Mouse (Mus musculus) hindbrain, postnatal 0 days (tissue): Measurements from ENCODE around the gene Gpr3. TPM values are rescaled to one million over a fixed set of nuclear protein-coding genes. Genes with fewer than 3 reads are reported as not detected.

Experiments
- ATAC-seq: fragments of 200-750 bp; cut with Nextera tagmentation; 2 replicates; pipeline ENCODE4 v1.8.0; 2017; ENCODE audit warnings: mild to moderate bottlenecking, moderate TSS enrichment, moderate library complexity
- DNase-seq: peaks from one replicate; pipeline ENCODE4 v3.0.0-alpha.2; 2015; ENCODE audit warnings: low spot score
- H3K27ac ChIP-seq: fragments of 300-500 bp; sonication (generic); 2 replicates; pipeline ENCODE4 v1.5.1; 2014; ENCODE audit warnings: mild to moderate bottlenecking
- H3K27me3 ChIP-seq: fragments of 300-500 bp; sonication (generic); 2 replicates; pipeline ENCODE4 v1.6.1; 2014; ENCODE audit warnings: low read length, mixed read lengths; ENCODE audit not compliant: insufficient read depth
- H3K36me3 ChIP-seq: fragments of 300-500 bp; sonication (generic); 2 replicates; pipeline ENCODE4 v1.6.1; 2014; ENCODE audit warnings: low read length, mixed read lengths; ENCODE audit not compliant: insufficient read depth
- H3K4me1 ChIP-seq: fragments of 300-500 bp; sonication (generic); 2 replicates; pipeline ENCODE4 v1.6.1; 2014; ENCODE audit warnings: antibody characterized with exemption, low read length, mixed read lengths; ENCODE audit not compliant: insufficient read depth
- H3K4me2 ChIP-seq: fragments of 300-500 bp; sonication (generic); 2 replicates; pipeline ENCODE4 v1.6.1; 2014; ENCODE audit warnings: low read depth, mild to moderate bottlenecking, low read length, moderate library complexity, mixed read lengths
- H3K4me3 ChIP-seq: fragments of 300-500 bp; sonication (generic); 2 replicates; pipeline ENCODE4 v1.5.1; 2014; ENCODE audit warnings: low read length
- H3K9ac ChIP-seq: fragments of 300-500 bp; sonication (generic); replicated peaks from 2 replicates; pipeline ENCODE4 v1.6.1; 2014; ENCODE audit warnings: mild to moderate bottlenecking, low read length, moderate library complexity, mixed read lengths
- H3K9me3 ChIP-seq: fragments of 300-500 bp; sonication (generic); 2 replicates; pipeline ENCODE4 v1.6.1; 2016; ENCODE audit warnings: low read length, mixed read lengths
- CTCF ChIP-seq: IDR thresholded peaks from 2 replicates; pipeline ENCODE4 v1.5.1; 2016; ENCODE audit warnings: antibody characterized with exemption, control low read depth, low read depth
- WGBS: fragments of 180-500 bp; shearing (Covaris S2); extraction: QIAGEN DNeasy Blood & Tissue Kit; methylation state at CpG from one replicate; pipeline ENCODE4 v1.1.7; 2014; 5-methylcytosine and 5-hydroxymethylcytosine counted together
- polyA plus RNA-seq: library from polyadenylated mRNA; unstranded; fragments of >200 nt; fragmentation: Nextera tagmentation; extraction: Ambion mirVana; gene quantifications from 2 replicates; pipeline ENCODE4 v1.2.1, GENCODE M21; 2015
- total RNA-seq: library from RNA; depleted of rRNA; stranded (reverse); fragments of >200 nt; gene quantifications from 2 replicates; pipeline ENCODE4 v1.2.3, GENCODE M21; 2014

The Gpr3 gene
- total and polyA plus RNA-seq, 2 experiments from 2014 or later = 4.5 to 7.0 TPM

DNA sequence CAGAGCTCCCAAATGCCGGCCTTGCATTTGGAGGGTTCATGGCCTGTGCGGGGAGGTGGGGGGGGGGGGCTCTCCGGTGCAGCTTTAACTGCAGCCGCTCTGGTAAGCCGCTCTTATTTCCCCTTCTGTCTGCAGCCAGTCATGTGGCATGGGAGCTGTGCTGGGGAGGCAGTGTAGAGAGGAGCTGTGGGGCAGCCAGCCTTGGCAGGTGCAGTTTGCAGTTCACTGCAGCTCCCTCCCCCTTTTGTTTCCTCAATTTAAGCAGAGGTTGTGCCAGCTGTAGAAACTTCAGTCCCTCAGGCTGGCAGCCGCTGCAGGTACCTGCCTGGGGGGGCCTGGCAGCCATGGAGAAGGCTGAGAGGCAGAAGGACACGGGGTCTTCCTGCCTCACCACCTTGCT lies 15.5 kb downstream of the Gpr3 start:
- Histone ChIP-seq H3K27ac (peak overlapping the region; percentile 83), H3K9me3 (no peaks in the 10 kb centered on the region), H3K27me3 (no peaks in the 10 kb centered on the region), H3K4me3 (no peak overlapping the region), H3K9ac (no peak overlapping the region), H3K4me1 (peaks cover 44% of the 10 kb centered on the region), H3K4me2 (no peak overlapping the region), H3K36me3 (peaks cover 29% of the 10 kb centered on the region; the same call in 1 of the 2 replicates)
- TF ChIP-seq CTCF = no peak
- peak; percentile 54 for DNase-seq
- 0 out of 2 replicates have a peak, but pooled peaks have one; percentile 30 for ATAC-seq
- WGBS = 18% methylated on average over 7 of the region's 7 CpGs

DNA sequence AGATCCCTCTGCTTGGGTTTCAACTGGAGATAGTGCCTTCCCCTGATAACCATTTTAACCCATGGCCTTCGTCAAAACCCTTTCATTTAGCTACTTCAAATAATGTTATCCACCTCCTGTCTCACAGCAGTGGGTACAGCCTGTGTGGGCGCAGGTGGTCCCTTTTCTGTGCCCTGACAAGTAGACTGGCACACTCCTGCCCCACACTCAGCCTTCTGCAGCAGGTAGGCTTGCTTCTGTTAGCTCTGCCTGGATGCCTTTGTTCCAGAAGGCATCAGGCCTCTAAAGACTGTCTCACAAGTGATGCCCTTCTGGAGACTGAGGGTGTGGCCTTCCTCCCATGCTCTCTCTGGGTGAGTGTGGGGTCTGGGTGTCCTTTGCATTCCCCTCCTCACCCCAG lies 16.2 kb downstream of the Gpr3 start:
- H3K4me1 ChIP-seq = peaks cover 42% of the 10 kb centered on the region
- ATAC-seq (no peak), DNase-seq (no peak)
- TF ChIP-seq CTCF = no peak
- H3K9ac ChIP-seq = no peak overlapping the region
- no peak overlapping the region for H3K4me2 ChIP-seq
- H3K36me3 ChIP-seq = peaks cover 36% of the 10 kb centered on the region
- WGBS = 88% methylated on average over 2 of the region's 2 CpGs
- no peaks in the 10 kb centered on the region for H3K27me3 ChIP-seq
- peak overlapping the region; percentile 83; the same call in 1 of the 2 replicates for H3K27ac ChIP-seq
- H3K4me3 ChIP-seq = no peak overlapping the region
- H3K9me3 ChIP-seq = no peaks in the 10 kb centered on the region

DNA sequence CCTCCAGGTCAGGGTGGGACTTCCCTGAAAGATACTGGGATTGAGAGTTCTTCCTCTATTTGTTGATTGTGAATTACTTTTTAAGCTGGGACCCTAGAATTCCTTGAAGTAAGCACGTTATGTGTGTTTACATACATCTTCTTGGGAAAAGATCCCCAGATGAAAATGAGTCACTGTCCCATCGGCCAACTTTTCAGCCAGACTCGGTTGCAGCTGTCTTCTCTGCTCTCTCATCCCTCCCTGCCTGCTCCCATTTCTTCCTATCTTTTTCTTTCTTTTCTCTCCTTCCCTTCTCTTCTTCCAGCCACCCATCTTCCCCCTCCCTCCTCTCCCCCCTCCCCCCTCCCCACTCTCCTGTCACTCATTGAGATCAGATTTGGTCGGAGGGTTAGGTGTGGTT lies 17.3 kb downstream of the Gpr3 start:
- DNase-seq = no peak
- H3K4me1 ChIP-seq = peaks cover 31% of the 10 kb centered on the region
- no peak overlapping the region for H3K4me3 ChIP-seq
- peaks cover 46% of the 10 kb centered on the region for H3K36me3 ChIP-seq
- H3K27me3 ChIP-seq = no peaks in the 10 kb centered on the region
- no peak overlapping the region for H3K9ac ChIP-seq
- H3K4me2 ChIP-seq = no peak overlapping the region
- 78% methylated on average over 4 of the region's 4 CpGs for whole genome bisulfite sequencing
- no peak overlapping the region for H3K27ac ChIP-seq
- ATAC-seq = no peak
- no peaks in the 10 kb centered on the region for H3K9me3 ChIP-seq
- TF ChIP-seq CTCF = no peak

DNA sequence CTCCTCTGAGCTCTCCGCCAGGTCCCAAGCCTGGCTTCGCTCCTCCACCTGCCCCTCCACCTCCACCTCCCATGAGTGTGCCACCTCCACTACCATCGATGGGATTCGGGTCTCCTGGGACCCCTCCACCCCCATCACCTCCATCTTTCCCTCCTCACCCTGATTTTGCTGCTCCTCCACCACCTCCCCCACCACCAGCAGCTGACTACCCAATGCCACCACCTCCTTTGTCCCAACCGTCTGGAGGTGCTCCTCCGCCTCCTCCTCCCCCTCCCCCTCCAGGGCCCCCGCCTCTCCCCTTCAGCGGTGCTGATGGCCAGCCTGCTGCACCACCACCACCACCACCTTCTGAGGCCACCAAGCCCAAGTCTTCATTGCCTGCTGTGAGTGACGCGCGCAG lies 17.9 kb downstream of the Gpr3 start:
- no peak for DNase-seq
- H3K27me3 ChIP-seq = no peaks in the 10 kb centered on the region
- ATAC-seq = no peak
- H3K27ac ChIP-seq = no peak overlapping the region
- no peak overlapping the region for H3K4me3 ChIP-seq
- TF ChIP-seq CTCF = no peak
- H3K4me2 ChIP-seq = no peak overlapping the region
- H3K9ac ChIP-seq = no peak overlapping the region
- peaks cover 29% of the 10 kb centered on the region for H3K4me1 ChIP-seq
- 85% methylated on average over 11 of the region's 11 CpGs for WGBS
- peaks cover 50% of the 10 kb centered on the region for H3K36me3 ChIP-seq
- H3K9me3 ChIP-seq = no peaks in the 10 kb centered on the region

DNA sequence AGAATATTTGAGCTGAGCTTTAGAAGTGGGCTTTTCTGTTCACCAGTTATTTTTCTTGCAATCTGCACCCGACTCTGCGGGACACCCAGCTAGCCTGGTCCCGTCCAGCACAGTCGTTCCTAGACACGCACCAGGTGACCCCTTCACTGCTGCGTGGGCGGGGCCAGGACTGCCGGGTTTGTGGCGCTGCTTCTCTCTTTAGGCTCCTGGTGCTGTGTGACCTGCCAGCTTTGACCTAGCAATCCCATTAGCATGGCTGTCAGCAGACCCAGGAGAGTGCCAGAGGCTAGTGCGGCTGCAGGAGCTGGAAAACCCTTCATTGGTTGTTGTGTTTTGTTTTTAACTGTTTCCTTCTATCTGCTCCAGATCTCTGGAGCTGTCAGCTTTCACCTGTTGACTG lies 22.9 kb downstream of the Gpr3 start:
- no peak for ATAC-seq
- H3K4me3 ChIP-seq = no peak overlapping the region
- TF ChIP-seq CTCF = no peak
- H3K4me2 ChIP-seq = no peak overlapping the region
- peaks cover 45% of the 10 kb centered on the region for H3K36me3 ChIP-seq
- 57% methylated on average over 10 of the region's 10 CpGs for WGBS
- no peaks in the 10 kb centered on the region for H3K4me1 ChIP-seq
- H3K27ac ChIP-seq = no peak overlapping the region
- no peaks in the 10 kb centered on the region for H3K27me3 ChIP-seq
- H3K9ac ChIP-seq = no peak overlapping the region
- no peak for DNase-seq
- no peaks in the 10 kb centered on the region for H3K9me3 ChIP-seq

DNA sequence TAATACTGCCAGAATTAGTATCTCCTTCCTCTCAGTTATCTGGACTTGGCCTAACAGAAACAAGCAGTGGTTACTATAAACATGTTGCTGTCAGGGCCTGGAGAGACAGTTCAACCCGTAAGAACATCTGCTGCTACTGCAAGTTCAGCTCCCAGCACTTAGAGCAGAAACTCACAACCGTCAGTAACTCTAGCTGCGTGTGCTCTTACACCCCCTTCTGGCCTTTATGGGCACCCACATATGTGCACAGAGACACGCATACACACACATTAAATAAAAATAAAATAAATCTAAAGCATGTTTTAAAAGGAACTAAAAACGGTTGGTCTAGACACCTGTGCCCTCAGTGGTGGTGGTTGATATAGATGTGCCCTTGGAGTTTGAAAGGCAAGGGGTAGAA lies 25.5 kb downstream of the Gpr3 start:
- WGBS = 98% methylated on average over 5 of the region's 5 CpGs
- no peaks in the 10 kb centered on the region for H3K4me1 ChIP-seq

DNA sequence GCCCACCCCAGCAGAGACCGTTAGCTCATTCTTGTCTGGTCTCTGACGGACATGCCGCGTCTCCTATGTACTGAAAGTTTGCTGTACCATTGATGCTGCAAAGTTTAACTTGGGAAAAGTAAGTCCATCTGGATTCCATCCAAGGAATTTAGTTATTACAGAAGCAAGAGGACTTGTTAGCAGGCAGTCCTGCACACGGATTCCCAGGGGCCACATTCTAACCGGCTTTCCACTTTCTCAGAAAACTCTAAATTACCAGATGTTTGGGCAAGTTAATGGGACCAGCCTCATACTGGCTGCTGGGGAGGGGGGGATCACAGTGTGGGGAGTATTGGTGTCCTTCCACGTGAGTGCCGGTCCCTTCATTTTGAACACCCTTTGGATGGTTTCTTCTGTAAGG lies 26.4 kb downstream of the Gpr3 start:
- 84% methylated on average over 8 of the region's 8 CpGs for WGBS
- no peak overlapping the region for H3K4me3 ChIP-seq
- no peak for DNase-seq

More for the DNA sequence above, 25.5 kb downstream of the Gpr3 start:
- no peak for ATAC-seq
- Histone ChIP-seq H3K36me3 (peaks cover 26% of the 10 kb centered on the region), H3K9me3 (no peaks in the 10 kb centered on the region), H3K27ac (no peak overlapping the region), H3K27me3 (no peaks in the 10 kb centered on the region), H3K9ac (no peak overlapping the region), H3K4me3 (no peak overlapping the region), H3K4me2 (no peak overlapping the region)
- 0 out of 2 replicates have a peak, but pooled peaks have one; percentile 16 for TF ChIP-seq CTCF
- no peak for DNase-seq

More for the DNA sequence above, 26.4 kb downstream of the Gpr3 start:
- no peak for ATAC-seq
- TF ChIP-seq CTCF = no peak
- H3K27ac ChIP-seq = no peak overlapping the region
- H3K4me1 ChIP-seq = no peaks in the 10 kb centered on the region
- no peak overlapping the region for H3K4me2 ChIP-seq
- no peaks in the 10 kb centered on the region for H3K27me3 ChIP-seq
- no peaks in the 10 kb centered on the region for H3K9me3 ChIP-seq
- H3K36me3 ChIP-seq = peaks cover 18% of the 10 kb centered on the region
- no peak overlapping the region for H3K9ac ChIP-seq
